ENCODE assay signal across 8 mouse cellular contexts in genomic region chr2:57102856-57103844, GRCm38 (mm10). TPM values are rescaled to one million over a fixed set of nuclear protein-coding genes. Genes with fewer than 3 reads are reported as not detected.
DNase-seq lines count a peak whose midpoint lies in the region; ATAC-seq and TF ChIP-seq lines count a peak whose summit lies in the region.

No protein-coding gene starts in this region.

- no peak overlapping the region for H3K27ac ChIP-seq in kidney, postnatal 0 days
- no peak overlapping the region for H3K27ac ChIP-seq in embryonic facial prominence, embryonic 15.5 days (replicated peaks)
- no peak overlapping the region for H3K27ac ChIP-seq in limb, embryonic 11.5 days (replicated peaks; ENCODE audit: low read depth, low read length)
- no peak overlapping the region for H3K27ac ChIP-seq in neural tube, embryonic 14.5 days (ENCODE audit: low read depth, low read length)

- 2% methylated on average over 37 of the region's 37 CpGs for WGBS in kidney, postnatal 0 days
- whole genome bisulfite sequencing in embryonic facial prominence, embryonic 15.5 days, result 1% methylated on average over 34 of the region's 37 CpGs
- WGBS in limb, embryonic 11.5 days, result under 1% methylated on average over 37 of the region's 37 CpGs
- WGBS in neural tube, embryonic 14.5 days, result 1% methylated on average over 35 of the region's 37 CpGs

- H3K4me3 ChIP-seq in kidney, postnatal 0 days (replicated peaks; ENCODE audit: low read depth, low read length), result peak overlapping the region; percentile 32
- H3K4me3 ChIP-seq in embryonic facial prominence, embryonic 15.5 days (replicated peaks), result peak overlapping the region; percentile 41
- H3K4me3 ChIP-seq in limb, embryonic 11.5 days (ENCODE audit: low read depth, low read length), result peak overlapping the region; percentile 35
- peak overlapping the region; percentile 23; the same call in 1 of the 2 replicates for H3K4me3 ChIP-seq in neural tube, embryonic 14.5 days (ENCODE audit: low read depth, low read length)

- H3K36me3 ChIP-seq in kidney, postnatal 0 days (ENCODE audit: insufficient read depth, low read length), result no peaks in the 10 kb centered on the region
- H3K36me3 ChIP-seq in embryonic facial prominence, embryonic 15.5 days, result no peaks in the 10 kb centered on the region
- no peaks in the 10 kb centered on the region for H3K36me3 ChIP-seq in limb, embryonic 11.5 days (ENCODE audit: control insufficient read depth, insufficient read depth, low read length)
- no peaks in the 10 kb centered on the region for H3K36me3 ChIP-seq in neural tube, embryonic 14.5 days (ENCODE audit: control insufficient read depth, insufficient read depth, low read length)

- H3K4me1 ChIP-seq in kidney, postnatal 0 days (replicated peaks; ENCODE audit: insufficient read depth, low read length), result peaks cover 15% of the 10 kb centered on the region; the same call in 1 of the 2 replicates
- peaks cover 22% of the 10 kb centered on the region for H3K4me1 ChIP-seq in embryonic facial prominence, embryonic 15.5 days
- peaks cover 10% of the 10 kb centered on the region; the same call in 1 of the 2 replicates for H3K4me1 ChIP-seq in limb, embryonic 11.5 days (ENCODE audit: control insufficient read depth, insufficient read depth, low read length)
- H3K4me1 ChIP-seq in neural tube, embryonic 14.5 days (ENCODE audit: control insufficient read depth, insufficient read depth, low read length), result peaks cover 4% of the 10 kb centered on the region; the same call in 1 of the 2 replicates

- no peak for TF ChIP-seq CTCF in kidney, postnatal 0 days (IDR thresholded peaks at IDR 0.05; ENCODE audit: low read depth)

- H3K9ac ChIP-seq in kidney, postnatal 0 days (ENCODE audit: low read depth, low read length), result no peak overlapping the region
- no peak overlapping the region for H3K9ac ChIP-seq in embryonic facial prominence, embryonic 15.5 days
- no peak overlapping the region for H3K9ac ChIP-seq in limb, embryonic 11.5 days (ENCODE audit: low read length)
- no peak overlapping the region for H3K9ac ChIP-seq in neural tube, embryonic 14.5 days (replicated peaks; ENCODE audit: low read depth, low read length)

- H3K27me3 ChIP-seq in kidney, postnatal 0 days (ENCODE audit: insufficient read depth, low read length), result peaks cover 73% of the 10 kb centered on the region
- H3K27me3 ChIP-seq in embryonic facial prominence, embryonic 15.5 days, result peaks cover 82% of the 10 kb centered on the region
- H3K27me3 ChIP-seq in limb, embryonic 11.5 days (ENCODE audit: control insufficient read depth, insufficient read depth, low read length), result peaks cover 62% of the 10 kb centered on the region
- peaks cover 71% of the 10 kb centered on the region for H3K27me3 ChIP-seq in neural tube, embryonic 14.5 days (ENCODE audit: control insufficient read depth, insufficient read depth, low read length)

- no peaks in the 10 kb centered on the region for H3K9me3 ChIP-seq in kidney, postnatal 0 days (replicated peaks; ENCODE audit: low read length)
- H3K9me3 ChIP-seq in embryonic facial prominence, embryonic 15.5 days (replicated peaks), result no peaks in the 10 kb centered on the region
- no peaks in the 10 kb centered on the region for H3K9me3 ChIP-seq in limb, embryonic 11.5 days (ENCODE audit: control insufficient read depth, low read length)
- H3K9me3 ChIP-seq in neural tube, embryonic 14.5 days (ENCODE audit: control insufficient read depth, low read length), result no peaks in the 10 kb centered on the region

- DNase-seq in kidney, postnatal 0 days (ENCODE audit: low spot score), result no peak
- no peak for DNase-seq in kidney, adult 18-20 months
- DNase-seq in limb, embryonic 11.5 days (ENCODE audit: low spot score), result peak; percentile 59
- DNase-seq in right cerebral cortex, postnatal 25 days, result no peak
- no peak for DNase-seq in layer of hippocampus, adult 9-11 months
- no peak for DNase-seq in kidney, adult 11 months

- no peak for ATAC-seq in kidney, postnatal 0 days (replicated peaks; ENCODE audit: low FRiP score, low read depth)
- no peak for ATAC-seq in embryonic facial prominence, embryonic 15.5 days (ENCODE audit: insufficient number of reproducible peaks, low FRiP score, low TSS enrichment, low read depth)
- peak; percentile 65; the same call in 1 of the 2 replicates for ATAC-seq in limb, embryonic 11.5 days (ENCODE audit: insufficient number of reproducible peaks, low FRiP score, low TSS enrichment, low read depth)
- 0 out of 2 replicates have a peak, but pooled peaks have one; percentile 6 for ATAC-seq in neural tube, embryonic 14.5 days (ENCODE audit: low read depth)

- peak overlapping the region; percentile 62 for H3K4me2 ChIP-seq in kidney, postnatal 0 days (ENCODE audit: low read length)
- peak overlapping the region; percentile 86 for H3K4me2 ChIP-seq in embryonic facial prominence, embryonic 15.5 days (replicated peaks)
- H3K4me2 ChIP-seq in limb, embryonic 11.5 days (ENCODE audit: low read depth, severe bottlenecking), result peak overlapping the region; percentile 76
- peak overlapping the region; percentile 46 for H3K4me2 ChIP-seq in neural tube, embryonic 14.5 days (ENCODE audit: low read depth, low read length)

RNA-seq across cellular contexts. Expression of gene Nr4a2, which starts 20.7 kb away (rescaled TPM):
- 1.9 and 2.0 TPM in 2 replicates for polyA plus RNA-seq in kidney, postnatal 0 days (2015; fragmentation: Nextera tagmentation; extraction: Ambion mirVana)
- 9.0 and 10.7 TPM in 2 replicates for polyA plus RNA-seq in embryonic facial prominence, embryonic 15.5 days (2015; fragmentation: Nextera tagmentation; extraction: Ambion mirVana)
- polyA plus RNA-seq in limb, embryonic 11.5 days (2014; fragmentation: Nextera tagmentation; extraction: Ambion mirVana), result 7.7 and 8.8 TPM in 2 replicates
- polyA plus RNA-seq in neural tube, embryonic 14.5 days (2014; fragmentation: Nextera tagmentation; extraction: Ambion mirVana), result 24.7 and 25.6 TPM in 2 replicates

Comparison
In these comparisons a context has a peak if more than half of its experiments do, and no peak if none do; other contexts are left out.
1. ATAC-seq: peak in limb, embryonic 11.5 days (single experiment) and neural tube, embryonic 14.5 days (single experiment); none in kidney, postnatal 0 days (single experiment) and embryonic facial prominence, embryonic 15.5 days (single experiment).
2. Peak in every context shown above with its lines, with median percentiles within 50 percentile points of each other: H3K4me2 ChIP-seq and H3K4me3 ChIP-seq.